Mouse (Mus musculus) brain, embryonic 14.5 days (tissue): Measurements from ENCODE around the gene Nudt6. TPM values are rescaled to one million over a fixed set of nuclear protein-coding genes. Genes with fewer than 3 reads are reported as not detected.

Experiments used
- DNase-seq: peaks from one replicate; pipeline ENCODE4 v3.0.0-alpha.2; 2011; ENCODE audit warnings: low read depth
- CTCF ChIP-seq: fragments of 200-500 bp; IDR thresholded peaks from 2 replicates; pipeline ENCODE4 v1.5.1; 2012; ENCODE audit warnings: inconsistent platforms, mild to moderate bottlenecking, moderate library complexity, borderline replicate concordance; ENCODE audit not compliant: insufficient read depth, insufficient read length; ENCODE audit errors: extremely low read depth
- POLR2A ChIP-seq: fragments of 200-500 bp; IDR thresholded peaks from 2 replicates; pipeline ENCODE4 v1.6.1; 2012; ENCODE audit warnings: mild to moderate bottlenecking, inconsistent platforms, borderline replicate concordance; ENCODE audit not compliant: poor library complexity, insufficient read depth, insufficient read length, severe bottlenecking; ENCODE audit errors: extremely low read depth
- polyA plus RNA-seq: library from polyadenylated mRNA; depleted of rRNA; stranded (reverse); fragments of >200 nt; gene quantifications from 2 replicates; pipeline ENCODE4 v1.2.3, GENCODE M21; 2012

Gene Nudt6
- polyA plus RNA-seq, 1 experiment = 6.0 TPM

- no peak for DNase-seq
These were observed 6.6 kb downstream of the Nudt6 start for GRCm38 (mm10) chr3:37413446-37413845.

GRCm38 (mm10) chr3:37407598-37407997, 12.4 kb downstream of the Nudt6 start:
- TF ChIP-seq CTCF (no peak), POLR2A (no peak)
- no peak for DNase-seq

More at GRCm38 (mm10) chr3:37413446-37413845, 6.6 kb downstream of the Nudt6 start:
- no peak for TF ChIP-seq CTCF
- no peak for TF ChIP-seq POLR2A

GRCm38 (mm10) chr3:37401729-37402610, 18.0 kb downstream of the Nudt6 start:
- DNase-seq = peak; percentile 11
- TF ChIP-seq POLR2A (no peak), CTCF (no peak)

- DNase-seq = peak; percentile 28
- TF ChIP-seq POLR2A (no peak), CTCF (no peak)
These were observed 21.2 kb downstream of the Nudt6 start for GRCm38 (mm10) chr3:37398661-37399395.

GRCm38 (mm10) chr3:37397646-37398045, 22.4 kb downstream of the Nudt6 start:
- TF ChIP-seq POLR2A (no peak), CTCF (no peak)
- no peak for DNase-seq

GRCm38 (mm10) chr3:37396930-37397608, 22.9 kb downstream of the Nudt6 start:
- TF ChIP-seq CTCF (no peak), POLR2A (no peak)
- peak; percentile 28 for DNase-seq

- no peak for TF ChIP-seq POLR2A
- TF ChIP-seq CTCF = no peak
- no peak for DNase-seq
These were observed 32.7 kb downstream of the Nudt6 start for GRCm38 (mm10) chr3:37387310-37387709.

- TF ChIP-seq CTCF (no peak), POLR2A (no peak)
These were observed 36.8 kb downstream of the Nudt6 start for GRCm38 (mm10) chr3:37383096-37383765.

GRCm38 (mm10) chr3:37381457-37381856, 38.6 kb downstream of the Nudt6 start:
- no peak for TF ChIP-seq CTCF
- TF ChIP-seq POLR2A = no peak
- no peak for DNase-seq

More at GRCm38 (mm10) chr3:37383096-37383765, 36.8 kb downstream of the Nudt6 start:
- DNase-seq = no peak
